Mouse (Mus musculus): ENCODE data around the gene Olfr13. TPM values are rescaled to one million over a fixed set of nuclear protein-coding genes. Genes with fewer than 3 reads are reported as not detected.
"Not testable (repeated sequence)": the region's sequence is repeated elsewhere in the genome, so short reads cannot be mapped to it uniquely, and the experiment has no call there.

Gene Olfr13
- polyA plus RNA-seq (2012; rRNA removed) = 0.02 TPM in 1 of 2 replicates, not detected in the other

GRCm38 (mm10) chr6:43171840-43172239 lies at the start of gene Olfr13:
Gene Olfr13 (plus strand): TSS chr6:43172140.
- DNase-seq (ENCODE audit: extremely low spot score in 1 of 2, low spot score in 1 of 2) = no peak

GRCm38 (mm10) chr6:43146267-43146666 lies 25.7 kb upstream of the Olfr13 start, which contains the start of gene Olfr237-ps1:
Gene Olfr237-ps1 (plus strand): TSS chr6:43146567.
- not testable (repeated sequence) for DNase-seq (ENCODE audit: extremely low spot score in 1 of 2, low spot score in 1 of 2)

DNA sequence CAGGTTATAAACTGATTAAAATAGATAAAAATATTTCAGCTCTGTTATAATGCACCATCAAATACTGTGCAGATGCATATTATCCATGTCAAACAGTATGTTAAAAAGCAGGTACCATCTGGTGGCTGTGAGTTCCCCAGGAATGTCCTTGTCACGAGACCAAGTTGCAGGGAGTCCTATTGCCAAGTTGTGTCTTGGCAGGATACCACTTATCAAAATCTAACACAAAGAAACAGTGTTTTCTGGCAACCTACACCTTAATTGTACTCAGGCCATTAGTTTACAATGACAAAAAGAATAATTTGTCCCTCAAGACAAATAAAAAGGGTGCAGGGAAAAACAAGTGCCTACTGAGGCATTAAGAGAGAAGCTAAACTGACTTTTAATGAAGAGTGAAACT lies 12.4 kb upstream of the Olfr13 start:
- DNase-seq (ENCODE audit: extremely low spot score in 1 of 2, low spot score in 1 of 2) = no peak

DNA sequence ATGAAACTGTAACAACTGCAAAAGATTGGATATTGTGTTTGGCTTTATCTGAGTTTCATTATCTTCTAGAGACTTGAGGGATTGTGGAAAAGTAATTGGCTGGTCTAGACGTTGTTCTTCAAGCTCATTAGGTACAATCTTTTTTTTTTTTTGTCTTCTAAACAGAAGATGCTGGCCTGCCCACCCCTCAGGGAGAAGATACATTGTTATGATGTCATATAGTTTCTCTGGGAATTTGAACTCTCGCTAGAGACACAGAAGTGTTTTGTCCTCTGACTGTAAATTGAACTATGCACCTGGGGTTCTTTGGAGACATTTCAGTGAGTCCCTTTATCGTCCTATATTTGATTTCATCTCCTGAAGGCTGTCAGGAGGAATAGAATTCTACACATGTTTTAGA lies 9.0 kb upstream of the Olfr13 start, which contains the start of gene Olfr437:
Olfr437 (plus strand) TSS at position 301 of the 400 bp plus-strand sequence.
- no peak for DNase-seq (ENCODE audit: extremely low spot score in 1 of 2, low spot score in 1 of 2)

- no peak for DNase-seq (ENCODE audit: extremely low spot score in 1 of 2, low spot score in 1 of 2)
Observed at GRCm38 (mm10) chr6:43167246-43167645, 4.7 kb upstream of the Olfr13 start.

DNA sequence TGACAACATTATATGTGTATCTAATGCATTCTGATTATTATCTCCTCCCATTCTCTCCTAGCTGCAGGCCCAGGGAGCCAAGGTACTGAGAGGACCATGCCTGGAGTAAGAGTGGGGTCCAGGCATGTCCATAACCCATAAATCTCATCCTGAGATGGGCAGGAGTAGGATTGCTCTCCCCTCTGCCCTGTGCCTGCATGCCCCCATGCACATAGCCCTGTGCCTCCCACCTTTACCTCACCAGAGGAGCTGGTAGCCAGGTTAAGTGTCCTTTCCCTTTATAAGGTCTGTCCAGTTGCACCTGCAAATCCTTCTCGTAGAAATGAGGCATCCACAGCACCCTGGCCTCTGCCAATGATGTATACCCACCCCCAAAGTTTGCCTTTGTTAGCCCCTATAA lies 6.2 kb downstream of the Olfr13 start:
- DNase-seq (ENCODE audit: extremely low spot score in 1 of 2, low spot score in 1 of 2) = no peak

- DNase-seq (ENCODE audit: extremely low spot score in 1 of 2, low spot score in 1 of 2) = no peak
Observed at GRCm38 (mm10) chr6:43178584-43179501, 6.9 kb downstream of the Olfr13 start.

- no peak for DNase-seq (ENCODE audit: extremely low spot score in 1 of 2, low spot score in 1 of 2)
Observed at GRCm38 (mm10) chr6:43190986-43191385, 19.0 kb downstream of the Olfr13 start.

DNA sequence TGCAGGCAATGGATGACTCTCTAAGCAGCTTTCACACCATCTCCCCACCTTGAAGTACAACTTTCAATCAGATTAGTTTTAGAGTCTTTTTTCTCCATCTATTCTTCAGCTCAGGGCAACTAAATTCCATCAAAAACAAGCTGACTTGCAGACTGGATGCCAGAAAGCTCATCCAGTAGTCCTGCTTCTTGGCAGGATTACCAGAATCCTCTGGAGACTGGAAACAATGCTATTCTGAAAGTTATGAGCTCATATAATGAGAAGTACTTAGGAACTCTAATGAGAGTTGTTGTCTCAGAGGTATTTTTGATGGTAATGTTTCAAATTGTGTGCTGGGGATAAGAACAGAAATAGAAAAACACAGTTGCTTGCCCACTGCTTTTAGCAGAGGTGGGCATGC lies 24.8 kb downstream of the Olfr13 start, which contains the start of gene Olfr435:
Olfr435 (plus strand) TSS at position 366 of the 400 bp plus-strand sequence.
- DNase-seq (ENCODE audit: extremely low spot score in 1 of 2, low spot score in 1 of 2) = no peak

GRCm38 (mm10) chr6:43198094-43198493 lies 26.2 kb downstream of the Olfr13 start:
- no peak for DNase-seq (ENCODE audit: extremely low spot score in 1 of 2, low spot score in 1 of 2)

DNA sequence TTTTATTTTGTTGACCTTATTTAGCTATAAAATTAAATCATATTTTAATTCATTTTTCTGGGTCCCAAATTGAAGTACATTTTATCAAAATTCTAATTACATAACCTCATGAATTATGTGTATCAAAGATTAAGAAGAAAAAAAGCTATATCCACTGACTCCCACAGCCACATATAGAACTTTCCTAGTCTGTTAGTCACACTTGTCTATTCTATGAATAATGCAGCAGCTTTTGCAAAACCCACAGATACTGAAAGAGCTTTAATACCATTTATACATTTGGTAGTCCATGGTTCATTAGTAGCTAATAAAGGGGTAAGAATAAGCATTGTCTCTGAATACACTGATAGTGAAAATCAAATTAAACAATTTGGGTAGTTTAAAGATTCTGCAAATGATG lies 30.8 kb downstream of the Olfr13 start:
- DNase-seq (ENCODE audit: extremely low spot score in 1 of 2, low spot score in 1 of 2) = no peak

DNA sequence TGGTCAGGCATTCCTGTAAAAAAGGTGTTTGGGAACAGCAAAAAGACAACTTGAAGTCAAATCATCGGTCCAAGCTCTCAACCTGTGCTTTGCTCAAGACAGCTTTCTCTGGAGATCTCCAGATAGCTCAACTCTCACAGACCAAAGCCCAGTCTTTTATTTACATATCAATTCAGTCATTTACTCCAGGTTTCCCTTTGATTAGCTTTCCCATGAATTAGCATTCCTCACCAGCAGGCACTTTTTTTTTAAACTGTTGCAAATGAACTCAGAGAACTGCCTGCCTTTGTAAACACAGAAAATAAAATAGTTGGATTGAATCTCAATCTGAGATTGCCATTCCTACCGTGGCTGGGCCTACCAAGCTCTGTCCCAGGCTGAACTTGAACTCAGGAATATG lies 33.4 kb downstream of the Olfr13 start:
- no peak for DNase-seq (ENCODE audit: extremely low spot score in 1 of 2, low spot score in 1 of 2)

- DNase-seq (ENCODE audit: extremely low spot score in 1 of 2, low spot score in 1 of 2) = peak; percentile 67 to 74
Observed at GRCm38 (mm10) chr6:43212873-43213272, 40.9 kb downstream of the Olfr13 start, which contains the start of gene Olfr434. Gene Olfr434 (plus strand): TSS chr6:43213021.

Other genes with a start within 250 kb of the Olfr13 start
- gene Olfr444, start 223.1 kb upstream of the Olfr13 start, polyA plus RNA-seq (2012; rRNA removed) = not detected in 2 replicates
- 0.04 TPM in 1 of 2 replicates, not detected in the other for gene Olfr441, start 65.8 kb upstream of the Olfr13 start, polyA plus RNA-seq (2012; rRNA removed)
- gene Olfr237-ps1, start 25.6 kb upstream of the Olfr13 start, polyA plus RNA-seq (2012; rRNA removed) = 0.04 TPM in 1 of 2 replicates, not detected in the other
- not detected in 2 replicates for gene Olfr437, start 8.9 kb upstream of the Olfr13 start, polyA plus RNA-seq (2012; rRNA removed)
- not detected in 2 replicates for gene Olfr435, start 25.0 kb downstream of the Olfr13 start, polyA plus RNA-seq (2012; rRNA removed)
- not detected in 2 replicates for gene Olfr434, start 40.9 kb downstream of the Olfr13 start, polyA plus RNA-seq (2012; rRNA removed)
- gene Olfr47, start 59.4 kb downstream of the Olfr13 start, polyA plus RNA-seq (2012; rRNA removed) = not detected in 2 replicates
- gene Arhgef5, start 93.4 kb downstream of the Olfr13 start, polyA plus RNA-seq (2012; rRNA removed) = 2.9 and 4.2 TPM in 2 replicates
- 0.10 TPM in 1 of 2 replicates, not detected in the other for gene Nobox, start 137.4 kb downstream of the Olfr13 start, polyA plus RNA-seq (2012; rRNA removed)